Mouse (Mus musculus) subcutaneous adipose tissue, adult 2 months (tissue): ENCODE results near the gene Gbp5. TPM values are rescaled to one million over a fixed set of nuclear protein-coding genes. Genes with fewer than 3 reads are reported as not detected.

Experiments used
- polyA plus RNA-seq: library from polyadenylated mRNA; depleted of rRNA; stranded (reverse); fragments of >200 nt; gene quantifications from 2 replicates; pipeline ENCODE4 v1.2.3, GENCODE M21; 2012; ENCODE audit warnings: low replicate concordance; rRNA removed

Gbp5 gene
- polyA plus RNA-seq, result 4.3 and 7.7 TPM in 2 replicates

DNA sequence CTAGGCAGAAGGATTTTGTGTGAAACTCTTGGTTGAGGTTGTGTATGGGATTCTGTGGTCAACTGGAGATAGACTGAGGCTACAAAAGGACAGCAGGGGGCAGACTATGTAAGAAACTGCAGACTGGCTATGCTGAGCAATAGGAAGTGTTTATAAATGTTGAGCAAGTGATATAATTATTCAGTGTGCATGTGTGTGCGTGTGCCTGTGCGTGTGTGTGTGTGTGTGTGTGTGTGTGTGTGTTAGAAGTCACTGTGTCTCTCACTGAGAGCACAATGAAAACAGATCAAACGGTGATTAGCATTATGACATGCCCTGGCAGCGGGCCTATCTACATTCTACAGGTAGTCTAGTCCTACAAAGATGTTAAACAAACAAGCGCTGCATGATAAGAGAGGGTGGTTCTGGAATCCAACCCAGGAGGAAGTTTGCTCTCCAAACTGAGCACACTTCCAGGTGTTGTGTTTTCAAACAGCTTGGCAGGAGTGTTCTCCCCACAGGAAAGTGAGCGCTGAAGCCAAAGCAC lies at the start of gene Gbp5:
Gene Gbp5 (plus strand): TSS at position 443 of the 526 bp plus-strand sequence.

DNA sequence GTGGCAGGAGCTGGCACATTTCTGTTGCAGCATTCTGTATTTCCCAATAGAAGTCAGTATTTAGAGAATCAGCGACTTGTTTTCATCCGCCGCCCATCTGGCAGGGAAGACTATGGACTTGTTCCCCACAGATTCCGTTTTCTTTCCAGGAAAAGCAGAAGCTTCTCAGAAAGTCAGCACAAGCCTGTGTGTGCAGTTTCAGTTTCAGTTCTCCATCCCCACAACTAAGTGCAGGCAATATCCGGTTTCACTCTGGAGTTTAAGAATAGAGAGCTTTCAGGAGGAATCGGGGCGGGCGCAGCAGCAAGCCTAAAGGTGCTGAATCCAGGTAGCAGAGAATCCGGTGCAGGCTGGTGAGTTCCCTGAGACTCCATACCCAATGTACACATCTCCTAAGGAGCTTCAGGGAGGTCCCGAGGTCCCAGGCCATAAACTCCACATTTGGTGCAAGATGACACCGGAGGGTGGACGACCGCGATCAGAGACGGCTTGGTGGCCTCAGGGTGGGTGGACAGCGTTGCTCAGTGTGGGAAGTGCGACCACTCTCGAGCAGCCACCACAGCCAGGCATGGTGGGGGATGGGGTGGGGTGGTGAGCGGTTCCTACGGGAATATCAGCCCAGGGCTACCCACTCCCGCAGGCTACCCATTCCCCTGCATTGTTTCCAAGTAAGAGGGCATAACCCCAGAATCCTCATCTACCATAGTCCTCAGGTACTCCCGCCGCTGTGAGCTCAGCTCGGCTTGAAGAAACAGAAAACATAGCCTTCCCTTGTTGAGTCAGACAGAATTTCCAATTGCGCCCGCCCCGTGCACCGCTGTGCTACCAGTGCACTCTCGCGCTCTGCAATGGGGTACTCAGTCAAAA lies 36.5 kb downstream of the Gbp5 start, which contains the start of gene Gbp7:
Gene Gbp7 (plus strand): TSS at position 256 of the 867 bp plus-strand sequence.

GRCm38 (mm10) chr3:142559632-142560228 lies 66.0 kb downstream of the Gbp5 start, which contains the start of gene Gbp3:
Gene Gbp3, plus strand, starts transcription at chr3:142560026.

Other genes starting within 250 kb of the Gbp5 start
- 47.9 and 48.3 TPM in 2 replicates for gene Pdlim5, start 98.3 kb upstream of the Gbp5 start, polyA plus RNA-seq
- 6.8 and 8.4 TPM in 2 replicates for gene Gbp7, start 36.4 kb downstream of the Gbp5 start, polyA plus RNA-seq
- 61.0 and 90.5 TPM in 2 replicates for gene Gbp3, start 66.0 kb downstream of the Gbp5 start, polyA plus RNA-seq
- gene Gbp2b, start 100.9 kb downstream of the Gbp5 start, polyA plus RNA-seq, result 0.09 and 0.15 TPM in 2 replicates
- 39.2 and 49.5 TPM in 2 replicates for gene Gbp2, start 126.6 kb downstream of the Gbp5 start, polyA plus RNA-seq
- 7.5 and 10.9 TPM in 2 replicates for gene Kyat3, start 207.1 kb downstream of the Gbp5 start, polyA plus RNA-seq